Mouse (Mus musculus) kidney, embryonic 14.5 days (tissue): ENCODE measurements at regions not wholly inside any gene's neighbourhood (a gene's known extent, or its start where the extent isn't known, plus 50 kb on each side); places are given as distances from the start of the nearest gene placed in this dataset.
"Not testable (repeated sequence)": the region's sequence is repeated elsewhere in the genome, so short reads cannot be mapped to it uniquely, and the experiment has no call there.

Experiments used
- ATAC-seq: fragments of 200-750 bp; cut with Nextera tagmentation; 2 replicates; pipeline ENCODE4 v1.8.0; 2017; ENCODE audit warnings: moderate number of reproducible peaks, mild to moderate bottlenecking, moderate TSS enrichment, moderate library complexity; ENCODE audit not compliant: low FRiP score, low TSS enrichment
- H3K27ac ChIP-seq: fragments of 300-500 bp; sonication (generic); 2 replicates; pipeline ENCODE4 v1.5.1; 2014; ENCODE audit warnings: low read depth, mild to moderate bottlenecking, low read length, moderate library complexity, mixed read lengths
- H3K27me3 ChIP-seq: fragments of 300-500 bp; sonication (generic); 2 replicates; pipeline ENCODE4 v1.6.1; 2014; ENCODE audit warnings: mild to moderate bottlenecking, low read length; ENCODE audit not compliant: control insufficient read depth, insufficient read depth
- H3K36me3 ChIP-seq: fragments of 300-500 bp; sonication (generic); 2 replicates; pipeline ENCODE4 v1.6.1; 2014; ENCODE audit warnings: low read length, mixed read lengths; ENCODE audit not compliant: control insufficient read depth, insufficient read depth
- H3K4me1 ChIP-seq: fragments of 300-500 bp; sonication (generic); 2 replicates; pipeline ENCODE4 v1.6.1; 2014; ENCODE audit warnings: low read length, mixed read lengths; ENCODE audit not compliant: control insufficient read depth, insufficient read depth
- H3K4me2 ChIP-seq: fragments of 300-500 bp; sonication (generic); replicated peaks from 2 replicates; pipeline ENCODE4 v1.6.1; 2014; ENCODE audit warnings: low read depth, mild to moderate bottlenecking, low read length
- H3K4me3 ChIP-seq: fragments of 300-500 bp; sonication (generic); 2 replicates; pipeline ENCODE4 v1.5.1; 2014; ENCODE audit warnings: mild to moderate bottlenecking, low read length
- H3K9ac ChIP-seq: fragments of 300-500 bp; sonication (generic); 2 replicates; pipeline ENCODE4 v1.6.1; 2014; ENCODE audit warnings: low read depth, mild to moderate bottlenecking, low read length, moderate library complexity
- H3K9me3 ChIP-seq: fragments of 300-500 bp; sonication (generic); 2 replicates; pipeline ENCODE4 v1.6.1; 2016; ENCODE audit warnings: low read length; ENCODE audit not compliant: control insufficient read depth
- WGBS: fragments of 180-500 bp; shearing (Covaris S2); extraction: QIAGEN DNeasy Blood & Tissue Kit; methylation state at CpG from one replicate; pipeline ENCODE4 v1.1.7; 2014; 5-methylcytosine and 5-hydroxymethylcytosine counted together

GRCm38 (mm10) chr17:82900602-82901001, 314.5 kb upstream of the Pkdcc start:
- H3K4me2 ChIP-seq: no peak overlapping the region
- H3K9me3 ChIP-seq: no peaks in the 10 kb centered on the region
- H3K36me3 ChIP-seq: no peaks in the 10 kb centered on the region
- no peaks in the 10 kb centered on the region for H3K4me1 ChIP-seq
- H3K27me3 ChIP-seq: no peaks in the 10 kb centered on the region
- H3K27ac ChIP-seq: no peak overlapping the region; the same call in 1 of the 2 replicates
- no peak overlapping the region for H3K9ac ChIP-seq
- no peak; the same call in 1 of the 2 replicates for ATAC-seq
- no peak overlapping the region for H3K4me3 ChIP-seq
- WGBS: 10% methylated on average over 2 of the region's 2 CpGs

GRCm38 (mm10) chr17:82901098-82901891, 313.8 kb upstream of the Pkdcc start:
- WGBS: 53% methylated on average over 9 of the region's 9 CpGs
- Histone ChIP-seq H3K4me2 (no peak overlapping the region), H3K27me3 (no peaks in the 10 kb centered on the region), H3K9me3 (no peaks in the 10 kb centered on the region), H3K27ac (no peak overlapping the region; the same call in 1 of the 2 replicates), H3K9ac (no peak overlapping the region), H3K4me3 (no peak overlapping the region), H3K36me3 (no peaks in the 10 kb centered on the region), H3K4me1 (no peaks in the 10 kb centered on the region)
- peak; percentile 55; the same call in 1 of the 2 replicates for ATAC-seq

GRCm38 (mm10) chr17:82904961-82905360, 310.1 kb upstream of the Pkdcc start:
- Histone ChIP-seq H3K36me3 (no peaks in the 10 kb centered on the region), H3K27ac (no peak overlapping the region), H3K4me2 (no peak overlapping the region), H3K9me3 (no peaks in the 10 kb centered on the region), H3K9ac (no peak overlapping the region), H3K27me3 (no peaks in the 10 kb centered on the region), H3K4me1 (no peaks in the 10 kb centered on the region), H3K4me3 (no peak overlapping the region)
- 92% methylated on average over 2 of the region's 2 CpGs for WGBS
- ATAC-seq: no peak

- Histone ChIP-seq H3K27me3 (no peaks in the 10 kb centered on the region), H3K4me3 (no peak overlapping the region), H3K9ac (no peak overlapping the region), H3K4me2 (no peak overlapping the region), H3K4me1 (no peaks in the 10 kb centered on the region), H3K9me3 (no peaks in the 10 kb centered on the region), H3K27ac (no peak overlapping the region), H3K36me3 (no peaks in the 10 kb centered on the region)
- ATAC-seq: no peak
- WGBS: 36% methylated on average over 3 of the region's 3 CpGs
These were observed 309.6 kb upstream of the Pkdcc start for GRCm38 (mm10) chr17:82905483-82905882.

GRCm38 (mm10) chr17:82909189-82909588, 305.9 kb upstream of the Pkdcc start:
- no peak overlapping the region for H3K27ac ChIP-seq
- no peaks in the 10 kb centered on the region for H3K36me3 ChIP-seq
- H3K4me3 ChIP-seq: no peak overlapping the region
- H3K9me3 ChIP-seq: no peaks in the 10 kb centered on the region
- no peaks in the 10 kb centered on the region for H3K4me1 ChIP-seq
- 43% methylated on average over 2 of the region's 2 CpGs for WGBS
- H3K9ac ChIP-seq: no peak overlapping the region
- no peaks in the 10 kb centered on the region for H3K27me3 ChIP-seq
- ATAC-seq: no peak
- H3K4me2 ChIP-seq: no peak overlapping the region

GRCm38 (mm10) chr17:82922986-82923385, 292.1 kb upstream of the Pkdcc start:
- ATAC-seq, H3K4me1 ChIP-seq, H3K27me3 ChIP-seq, H3K27ac ChIP-seq, H3K36me3 ChIP-seq, H3K4me3 ChIP-seq, H3K9ac ChIP-seq, H3K4me2 ChIP-seq, H3K9me3 ChIP-seq: not testable (repeated sequence)
- 22% methylated on average over 4 of the region's 4 CpGs for WGBS

GRCm38 (mm10) chr17:82925751-82926150, 289.3 kb upstream of the Pkdcc start:
- no peaks in the 10 kb centered on the region for H3K27me3 ChIP-seq
- H3K4me3 ChIP-seq: no peak overlapping the region
- 77% methylated on average over 2 of the region's 2 CpGs for WGBS
- no peaks in the 10 kb centered on the region for H3K4me1 ChIP-seq
- H3K27ac ChIP-seq: no peak overlapping the region
- no peak overlapping the region for H3K9ac ChIP-seq
- no peaks in the 10 kb centered on the region for H3K36me3 ChIP-seq
- ATAC-seq: no peak
- no peaks in the 10 kb centered on the region for H3K9me3 ChIP-seq
- H3K4me2 ChIP-seq: no peak overlapping the region

- H3K27ac ChIP-seq: no peak overlapping the region
- H3K4me1 ChIP-seq: no peaks in the 10 kb centered on the region
- H3K36me3 ChIP-seq: no peaks in the 10 kb centered on the region
- H3K4me2 ChIP-seq: no peak overlapping the region
- WGBS: 64% methylated on average over 3 of the region's 3 CpGs
- H3K4me3 ChIP-seq: no peak overlapping the region
- no peaks in the 10 kb centered on the region for H3K27me3 ChIP-seq
- no peaks in the 10 kb centered on the region for H3K9me3 ChIP-seq
- no peak overlapping the region for H3K9ac ChIP-seq
- no peak for ATAC-seq
These were observed 287.4 kb upstream of the Pkdcc start for GRCm38 (mm10) chr17:82927681-82928080.

GRCm38 (mm10) chr17:82929511-82929910, 285.6 kb upstream of the Pkdcc start:
- Histone ChIP-seq H3K27me3 (no peaks in the 10 kb centered on the region), H3K4me2 (no peak overlapping the region), H3K4me3 (no peak overlapping the region), H3K9ac (no peak overlapping the region), H3K27ac (no peak overlapping the region), H3K9me3 (no peaks in the 10 kb centered on the region), H3K36me3 (no peaks in the 10 kb centered on the region), H3K4me1 (no peaks in the 10 kb centered on the region)
- no peak for ATAC-seq
- WGBS: 56% methylated on average over 3 of the region's 3 CpGs
